Mouse (Mus musculus) lung, postnatal 0 days (tissue): ENCODE results near the gene Clca3a1.

Source experiments
- CTCF ChIP-seq: IDR thresholded peaks from 2 replicates; pipeline ENCODE4 v1.5.1; 2016; ENCODE audit warnings: antibody characterized with exemption, mild to moderate bottlenecking
- EP300 ChIP-seq: IDR thresholded peaks from 2 replicates; pipeline ENCODE4 v1.6.1; 2016; ENCODE audit warnings: antibody characterized with exemption, mild to moderate bottlenecking, control low read depth

DNA sequence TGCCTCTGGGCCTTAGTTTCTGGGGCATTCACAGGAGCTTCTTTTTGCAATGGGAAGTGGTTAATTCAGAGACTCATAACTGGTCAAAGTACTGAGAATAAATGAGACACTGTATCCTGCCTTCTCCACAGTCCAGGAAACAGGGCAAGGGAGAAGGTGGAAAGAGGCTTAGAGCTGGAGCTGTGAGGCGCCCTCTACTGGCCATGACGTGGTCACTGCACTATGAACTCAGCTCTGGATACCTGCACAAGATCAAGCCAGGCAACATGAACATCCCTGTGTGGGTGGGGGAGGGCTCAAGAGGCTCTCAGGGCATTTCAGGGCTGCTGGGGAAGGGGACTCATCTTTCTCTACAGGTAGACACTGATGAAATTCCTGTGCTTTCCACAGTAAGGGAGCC is 7.7 kb downstream of the Clca3a1 start:
- TF ChIP-seq CTCF, result peak; percentile 70
- no peak for TF ChIP-seq EP300
